Mouse (Mus musculus): ENCODE results near the gene Agpat3. TPM values are rescaled to one million over a fixed set of nuclear protein-coding genes. Genes with fewer than 3 reads are reported as not detected.

The Agpat3 gene
- polyA plus RNA-seq, 1 experiment from 2014 or later, result 41.6 TPM

GRCm38 (mm10) chr10:78331577-78331976 is 20.7 kb downstream of the Agpat3 start:
- no peaks in the 10 kb centered on the region for H3K4me1 ChIP-seq
- DNase-seq (ENCODE audit: low spot score), result no peak
- 89% methylated on average over 5 of the region's 5 CpGs for WGBS
- H3K27me3 ChIP-seq (ENCODE audit: low read depth, poor library complexity, severe bottlenecking), result no peaks in the 10 kb centered on the region
- no peak overlapping the region for H3K4me3 ChIP-seq
- peaks cover 30% of the 10 kb centered on the region for H3K36me3 ChIP-seq
- H3K9me3 ChIP-seq (replicated peaks), result no peaks in the 10 kb centered on the region
- H3K27ac ChIP-seq (replicated peaks), result no peak overlapping the region

DNA sequence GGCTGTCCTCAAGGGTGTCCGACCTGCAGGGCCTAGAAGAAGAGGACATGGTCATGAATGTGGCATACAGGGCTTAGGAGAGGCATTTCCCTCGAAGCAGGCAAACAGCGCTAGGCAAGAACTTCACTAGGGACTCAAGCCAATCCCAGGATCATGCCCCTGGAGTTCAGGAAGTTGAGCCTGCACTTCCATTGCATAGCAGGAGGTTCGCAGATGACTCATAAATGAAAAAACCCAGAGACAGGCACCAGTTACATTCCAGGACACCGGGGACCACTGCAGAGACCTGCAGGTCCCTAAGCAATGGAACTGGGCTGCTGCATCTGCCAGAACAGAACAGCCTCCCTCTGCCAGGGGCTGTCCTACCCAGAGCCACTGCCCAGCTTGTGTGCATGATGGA is 23.0 kb downstream of the Agpat3 start:
- Histone ChIP-seq H3K27me3 (ENCODE audit: low read depth, poor library complexity, severe bottlenecking) (no peaks in the 10 kb centered on the region), H3K4me1 (no peaks in the 10 kb centered on the region), H3K4me3 (no peak overlapping the region), H3K36me3 (peaks cover 49% of the 10 kb centered on the region), H3K9me3 (replicated peaks) (no peaks in the 10 kb centered on the region), H3K27ac (replicated peaks) (no peak overlapping the region)
- 93% methylated on average over 5 of the region's 5 CpGs for WGBS
- no peak for DNase-seq (ENCODE audit: low spot score)

GRCm38 (mm10) chr10:78328011-78328575 is 24.2 kb downstream of the Agpat3 start:
- Histone ChIP-seq H3K9me3 (replicated peaks) (no peaks in the 10 kb centered on the region), H3K27ac (replicated peaks) (no peak overlapping the region), H3K4me3 (no peak overlapping the region), H3K4me1 (peaks cover 2% of the 10 kb centered on the region; the same call in 1 of the 2 replicates), H3K27me3 (ENCODE audit: low read depth, poor library complexity, severe bottlenecking) (no peaks in the 10 kb centered on the region), H3K36me3 (peaks cover 57% of the 10 kb centered on the region)
- DNase-seq (ENCODE audit: low spot score), result no peak
- 93% methylated on average over 2 of the region's 2 CpGs for WGBS

- no peak overlapping the region for H3K27ac ChIP-seq (replicated peaks)
- H3K27me3 ChIP-seq (ENCODE audit: low read depth, poor library complexity, severe bottlenecking), result no peaks in the 10 kb centered on the region
- no peak overlapping the region for H3K4me3 ChIP-seq
- peaks cover 53% of the 10 kb centered on the region for H3K36me3 ChIP-seq
- H3K9me3 ChIP-seq (replicated peaks), result no peaks in the 10 kb centered on the region
- H3K4me1 ChIP-seq, result peaks cover 2% of the 10 kb centered on the region
- DNase-seq (ENCODE audit: low spot score), result no peak
- 79% methylated on average over 8 of the region's 8 CpGs for WGBS
Observed at GRCm38 (mm10) chr10:78325916-78326647, 26.2 kb downstream of the Agpat3 start.

- H3K9me3 ChIP-seq (replicated peaks), result no peaks in the 10 kb centered on the region
- no peaks in the 10 kb centered on the region for H3K27me3 ChIP-seq (ENCODE audit: low read depth, poor library complexity, severe bottlenecking)
- no peak overlapping the region for H3K4me3 ChIP-seq
- WGBS, result 93% methylated on average over 6 of the region's 6 CpGs
- H3K4me1 ChIP-seq, result peaks cover 2% of the 10 kb centered on the region
- H3K36me3 ChIP-seq, result peaks cover 57% of the 10 kb centered on the region
- no peak overlapping the region for H3K27ac ChIP-seq (replicated peaks)
- DNase-seq (ENCODE audit: low spot score), result no peak
Observed at GRCm38 (mm10) chr10:78324556-78325164, 27.6 kb downstream of the Agpat3 start.

DNA sequence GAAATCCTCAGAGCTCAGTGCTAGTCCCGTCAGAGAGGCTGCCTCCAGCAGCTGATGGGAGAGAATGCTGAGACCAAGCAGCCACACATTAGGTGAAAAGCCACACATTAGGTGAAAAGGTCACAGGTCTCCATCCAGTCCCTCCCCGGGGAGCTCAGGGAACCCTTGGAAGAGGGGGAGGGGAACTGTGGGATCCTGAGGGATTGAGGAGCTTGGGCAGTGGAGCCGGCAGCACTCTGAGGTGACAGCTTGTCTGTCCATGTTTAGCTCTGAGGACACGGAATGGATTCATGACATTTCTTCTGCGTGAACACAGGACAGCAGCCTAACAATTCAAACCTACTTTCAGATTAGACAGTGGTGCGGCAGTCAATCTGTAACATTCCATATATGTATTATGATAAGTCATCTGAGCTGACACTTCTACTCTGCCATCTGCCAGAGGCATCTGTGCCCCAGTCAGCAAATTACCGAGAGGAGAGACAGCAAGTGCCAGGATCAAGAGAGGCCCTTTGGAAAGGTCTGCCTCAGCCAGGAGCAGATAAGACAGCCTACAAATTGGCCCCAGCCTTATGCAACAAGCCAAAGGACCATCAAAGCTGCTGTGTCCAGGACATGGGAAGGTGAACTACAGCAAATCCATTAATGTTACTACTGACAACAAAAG is 28.9 kb downstream of the Agpat3 start:
- H3K4me1 ChIP-seq, result peaks cover 2% of the 10 kb centered on the region
- no peak overlapping the region for H3K27ac ChIP-seq (replicated peaks)
- no peak for DNase-seq (ENCODE audit: low spot score)
- peaks cover 49% of the 10 kb centered on the region for H3K36me3 ChIP-seq
- H3K9me3 ChIP-seq (replicated peaks), result no peaks in the 10 kb centered on the region
- H3K4me3 ChIP-seq, result no peak overlapping the region
- H3K27me3 ChIP-seq (ENCODE audit: low read depth, poor library complexity, severe bottlenecking), result no peaks in the 10 kb centered on the region
- 61% methylated on average over 7 of the region's 7 CpGs for WGBS

GRCm38 (mm10) chr10:78322806-78323205 is 29.5 kb downstream of the Agpat3 start:
- no peak overlapping the region for H3K4me3 ChIP-seq
- no peaks in the 10 kb centered on the region for H3K27me3 ChIP-seq (ENCODE audit: low read depth, poor library complexity, severe bottlenecking)
- H3K9me3 ChIP-seq (replicated peaks), result no peaks in the 10 kb centered on the region
- peaks cover 2% of the 10 kb centered on the region for H3K4me1 ChIP-seq
- DNase-seq (ENCODE audit: low spot score), result no peak
- H3K27ac ChIP-seq (replicated peaks), result no peak overlapping the region
- H3K36me3 ChIP-seq, result peaks cover 44% of the 10 kb centered on the region
- WGBS, result no CpG with 5 or more reads among the region's 1 CpGs

GRCm38 (mm10) chr10:78321133-78321757 is 31.0 kb downstream of the Agpat3 start:
- Histone ChIP-seq H3K4me3 (no peak overlapping the region), H3K27ac (replicated peaks) (no peak overlapping the region), H3K27me3 (ENCODE audit: low read depth, poor library complexity, severe bottlenecking) (no peaks in the 10 kb centered on the region), H3K9me3 (replicated peaks) (no peaks in the 10 kb centered on the region), H3K36me3 (peaks cover 30% of the 10 kb centered on the region), H3K4me1 (peaks cover 2% of the 10 kb centered on the region)
- WGBS, result 76% methylated on average over 3 of the region's 3 CpGs
- DNase-seq (ENCODE audit: low spot score), result no peak

DNA sequence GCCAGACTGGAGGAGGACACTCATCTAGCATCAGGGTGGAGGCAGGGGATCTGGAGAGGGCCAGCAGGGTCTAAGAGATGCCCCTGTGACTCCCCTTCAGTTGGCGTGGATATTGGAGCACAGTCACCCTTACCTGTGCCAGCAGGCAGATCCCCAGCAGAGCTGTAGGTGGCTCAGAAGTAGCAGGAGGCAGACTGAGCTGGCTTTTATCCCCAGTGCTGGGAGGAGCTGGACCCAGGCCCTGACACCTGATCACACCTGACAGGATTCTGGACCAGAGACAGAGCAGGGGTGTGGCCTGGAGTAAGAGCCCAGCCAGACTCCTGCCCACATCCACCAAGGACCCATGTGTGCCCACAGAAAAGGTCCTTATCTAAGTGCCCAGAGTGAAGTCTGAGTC is 31.8 kb downstream of the Agpat3 start:
- Histone ChIP-seq H3K36me3 (peaks cover 23% of the 10 kb centered on the region), H3K27me3 (ENCODE audit: low read depth, poor library complexity, severe bottlenecking) (no peaks in the 10 kb centered on the region), H3K4me1 (peaks cover 2% of the 10 kb centered on the region), H3K4me3 (no peak overlapping the region), H3K9me3 (replicated peaks) (no peaks in the 10 kb centered on the region), H3K27ac (replicated peaks) (no peak overlapping the region)
- DNase-seq (ENCODE audit: low spot score), result no peak
- WGBS, result 91% methylated on average over 1 of the region's 1 CpGs

DNA sequence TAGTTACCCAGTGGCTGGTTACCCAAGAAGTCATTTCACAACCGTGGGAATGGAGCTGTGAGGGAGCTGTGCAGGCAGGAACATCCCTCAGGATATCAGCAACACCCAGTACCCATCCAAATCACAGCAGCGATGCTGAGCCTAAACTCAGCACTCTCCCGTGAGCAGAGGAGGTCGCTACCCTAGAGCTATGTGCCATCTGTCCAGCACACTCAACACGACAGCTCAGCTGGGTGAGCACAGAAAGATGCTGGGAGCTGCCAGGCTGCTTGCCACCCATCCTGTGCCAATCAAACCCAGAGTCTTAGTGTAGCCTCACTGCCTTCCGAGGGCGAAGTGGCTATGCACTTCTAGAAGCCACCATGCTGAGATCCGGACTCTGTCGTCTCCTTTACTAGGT is 32.3 kb downstream of the Agpat3 start:
- 93% methylated on average over 9 of the region's 9 CpGs for WGBS

GRCm38 (mm10) chr10:78317270-78317923 is 34.9 kb downstream of the Agpat3 start:
- Histone ChIP-seq H3K27me3 (ENCODE audit: low read depth, poor library complexity, severe bottlenecking) (no peaks in the 10 kb centered on the region), H3K4me1 (no peaks in the 10 kb centered on the region), H3K4me3 (no peak overlapping the region), H3K27ac (replicated peaks) (no peak overlapping the region), H3K9me3 (replicated peaks) (no peaks in the 10 kb centered on the region), H3K36me3 (peaks cover 10% of the 10 kb centered on the region)
- DNase-seq (ENCODE audit: low spot score), result no peak
- 83% methylated on average over 11 of the region's 11 CpGs for WGBS

More for the DNA sequence above, 32.3 kb downstream of the Agpat3 start:
- H3K4me1 ChIP-seq, result peaks cover 2% of the 10 kb centered on the region
- peaks cover 19% of the 10 kb centered on the region for H3K36me3 ChIP-seq
- H3K27ac ChIP-seq (replicated peaks), result no peak overlapping the region
- no peak overlapping the region for H3K4me3 ChIP-seq
- no peaks in the 10 kb centered on the region for H3K27me3 ChIP-seq (ENCODE audit: low read depth, poor library complexity, severe bottlenecking)
- no peak for DNase-seq (ENCODE audit: low spot score)
- no peaks in the 10 kb centered on the region for H3K9me3 ChIP-seq (replicated peaks)
